Mouse (Mus musculus): ENCODE data around the gene Rsph9.

GRCm38 (mm10) chr17:46101906-46102305 lies 42.1 kb downstream of the Rsph9 start:
- no peak for TF ChIP-seq MAFK (IDR thresholded peaks at IDR 0.05; ENCODE audit: borderline replicate concordance, low read depth, low read length)
- TF ChIP-seq CTCF (IDR thresholded peaks at IDR 0.05 in 2 of 3, conservative IDR thresholded peaks at IDR 0.05 in 1 of 3; ENCODE audit: control insufficient read depth in 1 of 3, insufficient read depth in 1 of 3, low read depth in 2 of 3, low read length in 3 of 3, poor library complexity in 1 of 3, severe bottlenecking in 1 of 3), result no peak
- no peak for TF ChIP-seq POLR2A (IDR thresholded peaks at IDR 0.05; ENCODE audit: control insufficient read depth in 1 of 2, insufficient read depth in 1 of 2, low read depth in 1 of 2, low read length in 2 of 2, poor library complexity in 1 of 2)
- TF ChIP-seq MAX (IDR thresholded peaks at IDR 0.05; ENCODE audit: low read length), result no peak
- TF ChIP-seq JUND (IDR thresholded peaks at IDR 0.05; ENCODE audit: low read depth, low read length), result no peak
- no peak for TF ChIP-seq USF1 (IDR thresholded peaks at IDR 0.05; ENCODE audit: low read depth, low read length)
- no peak for TF ChIP-seq ZC3H11A (IDR thresholded peaks at IDR 0.05; ENCODE audit: low read depth, low read length)
- no peak for TF ChIP-seq CHD1 (IDR thresholded peaks at IDR 0.05; ENCODE audit: low read depth, low read length)
- TF ChIP-seq MAZ (IDR thresholded peaks at IDR 0.05; ENCODE audit: low read depth, low read length), result no peak
- TF ChIP-seq NRF1 (IDR thresholded peaks at IDR 0.05; ENCODE audit: insufficient read depth, low read depth, low read length, poor library complexity, severe bottlenecking), result no peak
- TF ChIP-seq TBP (IDR thresholded peaks at IDR 0.05; ENCODE audit: low read depth, low read length), result no peak
